Mouse (Mus musculus) testis, adult 2 months (tissue): ENCODE data around the gene Epor. TPM values are rescaled to one million over a fixed set of nuclear protein-coding genes. Genes with fewer than 3 reads are reported as not detected.

ENCODE experiments used
- H3K27ac ChIP-seq: fragments of 200-500 bp; 2 replicates; pipeline ENCODE4 v1.5.1; 2012; ENCODE audit warnings: low read depth, low read length; ENCODE audit not compliant: control insufficient read depth, insufficient read depth
- H3K27me3 ChIP-seq: fragments of 200-500 bp; 2 replicates; pipeline ENCODE4 v1.6.1; 2012; ENCODE audit warnings: mild to moderate bottlenecking, low read length, moderate library complexity; ENCODE audit not compliant: control insufficient read depth, insufficient read depth
- H3K36me3 ChIP-seq: fragments of 200-500 bp; 2 replicates; pipeline ENCODE4 v1.6.1; 2012; ENCODE audit warnings: mild to moderate bottlenecking, low read length; ENCODE audit not compliant: control insufficient read depth, insufficient read depth
- H3K4me1 ChIP-seq: fragments of 200-500 bp; 2 replicates; pipeline ENCODE4 v1.6.1; 2012; ENCODE audit warnings: low read length; ENCODE audit not compliant: control insufficient read depth, insufficient read depth
- H3K4me3 ChIP-seq: fragments of 200-500 bp; 2 replicates; pipeline ENCODE4 v1.5.1; 2012; ENCODE audit warnings: low read depth, mild to moderate bottlenecking, low read length, moderate library complexity, mixed read lengths; ENCODE audit not compliant: control insufficient read depth
- CTCF ChIP-seq: fragments of 200-500 bp; IDR thresholded peaks from 2 replicates; pipeline ENCODE4 v1.5.1; 2012; ENCODE audit warnings: low read depth, mild to moderate bottlenecking, inconsistent platforms, low read length, moderate library complexity; ENCODE audit not compliant: control insufficient read depth, insufficient read depth, insufficient replicate concordance
- POLR2A ChIP-seq: fragments of 200-500 bp; IDR thresholded peaks from 2 replicates; pipeline ENCODE4 v1.6.1; 2012; ENCODE audit warnings: low read depth, mild to moderate bottlenecking, inconsistent platforms, low read length, moderate library complexity; ENCODE audit not compliant: control insufficient read depth
- polyA plus RNA-seq: library from polyadenylated mRNA; depleted of rRNA; stranded (reverse); fragments of >200 nt; gene quantifications from 2 replicates; pipeline ENCODE4 v1.2.3, GENCODE M21; 2012; rRNA removed

Gene Epor
- 1.5 and 1.9 TPM in 2 replicates for polyA plus RNA-seq

GRCm38 (mm10) chr9:21963417-21963816 lies at the start of gene Epor:
Gene Epor, minus strand, starts transcription at chr9:21963506.
- H3K27me3 ChIP-seq: no peaks in the 10 kb centered on the region
- TF ChIP-seq CTCF: no peak

DNA sequence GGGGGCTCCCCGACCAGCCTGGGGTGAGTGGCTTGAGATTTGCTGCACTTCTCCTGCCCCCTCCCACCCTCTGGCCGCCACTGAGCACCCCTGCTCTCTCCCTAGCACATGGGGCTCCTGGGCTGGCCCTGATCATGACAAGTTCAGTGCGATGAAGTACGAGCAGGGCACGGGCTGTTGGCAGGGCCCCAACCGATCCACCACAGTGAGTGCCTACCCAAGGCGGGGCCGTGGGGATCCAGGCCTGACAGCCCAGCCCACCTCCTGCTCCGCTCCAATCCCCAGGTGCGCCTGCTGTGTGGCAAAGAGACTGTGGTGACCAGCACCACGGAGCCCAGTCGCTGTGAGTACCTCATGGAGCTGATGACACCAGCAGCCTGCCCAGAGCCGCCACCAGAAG lies 49.4 kb upstream of the Epor start:
- Histone ChIP-seq H3K4me3 (no peak overlapping the region), H3K27ac (no peak overlapping the region), H3K36me3 (no peaks in the 10 kb centered on the region; the same call in 1 of the 2 replicates), H3K4me1 (peaks cover 3% of the 10 kb centered on the region; the same call in 1 of the 2 replicates), H3K27me3 (no peaks in the 10 kb centered on the region)
- no peak for TF ChIP-seq POLR2A
- TF ChIP-seq CTCF: no peak

More at GRCm38 (mm10) chr9:21963417-21963816, at the start of gene Epor:
- Histone ChIP-seq H3K27ac (no peak within 1 kb of the TSS), H3K4me3 (peak within 1 kb of the TSS; percentile 25), H3K36me3 (no peaks in the 10 kb centered on the region), H3K4me1 (peaks cover 13% of the 10 kb centered on the region)

- Histone ChIP-seq H3K27me3 (no peaks in the 10 kb centered on the region), H3K4me1 (no peaks in the 10 kb centered on the region), H3K36me3 (no peaks in the 10 kb centered on the region; the same call in none of the 2 replicates), H3K4me3 (no peak overlapping the region), H3K27ac (no peak overlapping the region)
- TF ChIP-seq CTCF: no peak
- no peak for TF ChIP-seq POLR2A
Measured at GRCm38 (mm10) chr9:22011055-22011454, 47.7 kb upstream of the Epor start.

DNA sequence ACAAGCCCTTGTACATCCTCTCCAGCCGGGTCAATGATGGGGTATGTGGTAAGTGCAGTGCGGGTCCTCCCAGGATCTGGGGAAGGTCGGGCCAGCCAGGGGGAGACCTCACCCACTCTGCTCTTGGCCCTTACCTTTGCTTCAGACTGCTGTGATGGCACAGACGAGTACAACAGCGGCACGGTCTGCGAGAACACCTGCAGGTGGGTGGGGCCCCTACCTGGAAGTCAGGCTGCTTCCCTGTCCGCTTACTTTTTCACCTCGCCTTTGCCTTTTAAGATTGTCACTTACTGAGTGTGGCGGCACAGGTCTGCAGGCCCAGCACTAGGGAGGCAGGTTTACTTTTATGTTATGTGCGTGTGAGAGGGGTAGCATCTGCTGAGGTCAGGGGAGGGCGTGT lies 41.2 kb upstream of the Epor start:
- H3K36me3 ChIP-seq: no peaks in the 10 kb centered on the region; the same call in none of the 2 replicates

DNA sequence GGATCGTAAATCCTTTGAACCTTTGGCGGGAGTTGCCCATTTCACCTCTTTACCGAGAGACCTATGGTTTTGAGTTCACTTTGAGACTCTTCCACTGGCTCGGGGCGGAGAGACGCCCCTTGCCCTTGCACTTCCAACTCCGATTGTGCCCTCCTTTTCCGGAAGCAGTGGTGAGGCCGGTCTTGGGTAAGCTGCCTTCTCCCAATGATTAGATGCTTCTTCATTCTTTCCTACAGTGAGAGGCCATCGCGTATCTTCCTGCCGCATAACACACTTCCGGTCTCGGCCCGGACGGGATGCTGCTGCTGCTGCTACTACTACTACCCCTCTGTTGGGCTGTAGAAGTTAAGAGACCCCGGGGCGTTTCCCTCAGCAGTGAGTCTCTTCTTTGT lies 39.9 kb upstream of the Epor start:
- Histone ChIP-seq H3K4me3 (peak overlapping the region; percentile 83), H3K27ac (peak overlapping the region; percentile 41), H3K4me1 (peaks cover 9% of the 10 kb centered on the region), H3K27me3 (no peaks in the 10 kb centered on the region), H3K36me3 (no peaks in the 10 kb centered on the region; the same call in none of the 2 replicates)
- no peak for TF ChIP-seq POLR2A
- TF ChIP-seq CTCF: no peak

More for the DNA sequence above, 41.2 kb upstream of the Epor start:
- no peak for TF ChIP-seq POLR2A
- no peak for TF ChIP-seq CTCF
- H3K27me3 ChIP-seq: no peaks in the 10 kb centered on the region
- peaks cover 9% of the 10 kb centered on the region for H3K4me1 ChIP-seq
- H3K4me3 ChIP-seq: peak overlapping the region; percentile 83
- H3K27ac ChIP-seq: no peak overlapping the region

GRCm38 (mm10) chr9:22002194-22003162 lies 39.2 kb upstream of the Epor start, which contains the start of the genes Ccdc151 and Prkcsh:
Gene Ccdc151, minus strand, starts transcription at chr9:22002634.
Gene Prkcsh, plus strand, starts transcription at chr9:22002806.
- no peaks in the 10 kb centered on the region for H3K27me3 ChIP-seq
- H3K36me3 ChIP-seq: peaks cover 2% of the 10 kb centered on the region
- H3K4me3 ChIP-seq: peak within 1 kb of the TSS; percentile 83
- TF ChIP-seq POLR2A (peak; percentile 81), CTCF (0 out of 2 replicates have a peak, but pooled peaks have one; percentile 4)
- peak within 1 kb of the TSS; percentile 92 for H3K27ac ChIP-seq
- peaks cover 9% of the 10 kb centered on the region for H3K4me1 ChIP-seq

GRCm38 (mm10) chr9:22001633-22002032 lies 38.3 kb upstream of the Epor start:
- TF ChIP-seq CTCF (no peak), POLR2A (no peak)
- Histone ChIP-seq H3K27me3 (no peaks in the 10 kb centered on the region), H3K4me3 (peak overlapping the region; percentile 83), H3K4me1 (peaks cover 9% of the 10 kb centered on the region), H3K36me3 (peaks cover 2% of the 10 kb centered on the region), H3K27ac (no peak overlapping the region)
